Mouse (Mus musculus) small intestine, adult 2 months (tissue): ENCODE data around the gene Wnt10a.

Source experiments
- CTCF ChIP-seq: fragments of 200-500 bp; IDR thresholded peaks from 2 replicates; pipeline ENCODE4 v1.5.1; 2012; ENCODE audit warnings: low read depth, mild to moderate bottlenecking, control low read depth, inconsistent platforms, low read length, moderate library complexity, mixed read lengths; ENCODE audit not compliant: insufficient replicate concordance, insufficient read length; ENCODE audit errors: extremely low read depth
- POLR2A ChIP-seq: fragments of 200-500 bp; IDR thresholded peaks from 2 replicates; pipeline ENCODE4 v1.6.1; 2012; ENCODE audit warnings: low read depth, mild to moderate bottlenecking, control low read depth, inconsistent platforms, low read length, moderate library complexity

DNA sequence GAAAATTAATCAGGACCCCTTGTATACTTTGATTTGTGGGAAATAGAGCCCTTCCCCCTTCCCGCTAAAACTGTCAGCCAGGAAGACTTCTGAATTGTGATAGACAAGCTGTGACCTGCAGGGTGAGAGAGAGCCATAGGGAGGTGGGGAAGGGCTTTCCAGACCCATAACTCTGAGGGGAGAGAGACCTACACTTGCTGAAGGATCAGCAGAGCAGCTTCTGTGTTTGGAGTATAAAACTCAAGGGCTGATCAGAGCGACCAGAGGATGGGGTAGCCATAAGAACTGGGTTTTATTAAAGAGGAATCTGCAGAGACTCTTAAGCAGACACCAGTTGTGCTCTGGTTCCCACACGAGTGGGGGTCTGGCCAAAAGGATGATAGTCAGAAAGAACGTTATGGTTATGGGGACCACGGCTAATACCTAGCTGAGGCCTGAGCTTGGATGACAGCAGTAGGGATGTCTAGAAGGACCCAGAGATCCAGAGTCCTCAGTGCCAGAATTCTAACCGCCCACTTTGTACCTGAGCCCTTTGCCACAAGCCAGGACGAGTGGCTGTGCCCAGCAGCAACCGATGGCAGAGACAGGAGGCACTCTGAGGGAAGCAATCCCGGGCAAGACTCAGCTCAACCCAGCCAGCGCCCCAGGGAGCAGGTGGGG lies 13.0 kb downstream of the Wnt10a start:
- TF ChIP-seq CTCF, result no peak
- no peak for TF ChIP-seq POLR2A
